Mouse (Mus musculus) lung, adult 18-20 months (tissue): ENCODE measurements around the gene Fam25c.
A peak's percentile ranks its signal among the peaks of the same experiment; 100 is the strongest.
"Not testable (repeated sequence)": the region's sequence is repeated elsewhere in the genome, so short reads cannot be mapped to it uniquely, and the experiment has no call there.

ENCODE experiments used
- DNase-seq, 2 experiments: peaks; one replicate each; pipeline ENCODE4 v3.0.0; 2022; ENCODE audit warnings: mixed read lengths in 2 of 2

Gene Fam25c

DNA sequence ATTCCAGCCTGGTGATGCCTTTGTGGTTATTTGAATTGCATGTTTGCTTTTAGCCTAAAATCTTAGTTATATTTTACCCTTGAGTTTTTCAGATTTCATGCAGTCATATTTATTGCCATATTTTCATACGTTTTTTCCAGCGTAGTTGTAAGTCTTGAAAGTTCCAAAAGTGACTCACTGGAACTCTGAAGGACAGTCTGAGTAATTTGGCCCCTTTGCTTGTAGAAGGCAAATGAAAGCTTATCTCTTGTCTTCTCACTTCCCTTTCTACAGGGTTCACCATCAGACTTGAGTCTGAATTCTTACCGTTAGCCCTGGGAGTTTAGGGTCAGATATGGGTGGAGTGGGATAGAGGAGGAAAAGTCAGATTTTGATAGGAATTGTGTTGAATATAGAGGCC is 28.6 kb downstream of the Fam25c start:
- no peak for DNase-seq

DNA sequence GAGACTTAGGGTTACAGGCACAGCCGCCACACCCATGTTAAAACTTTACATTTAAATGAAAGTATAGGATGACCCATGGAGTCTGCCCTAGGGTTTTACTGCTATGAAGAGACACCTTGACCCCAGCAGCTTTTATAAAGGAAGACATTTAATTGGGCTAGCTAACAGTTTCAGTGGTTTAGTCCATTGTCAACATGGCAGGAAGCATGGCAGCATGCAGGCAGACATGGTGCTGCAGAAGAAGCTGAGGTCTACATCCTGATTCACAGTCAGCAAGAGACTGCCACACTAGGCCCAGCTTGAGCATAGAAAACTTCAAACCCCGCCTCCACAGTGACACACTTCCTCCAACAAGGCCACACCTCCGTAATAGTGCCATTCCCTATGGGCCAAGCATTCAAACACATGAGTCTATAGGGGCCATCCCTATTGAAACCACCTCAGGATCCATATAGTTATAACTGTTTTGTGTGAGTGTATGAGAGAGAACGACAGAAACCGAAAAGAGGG is 31.6 kb downstream of the Fam25c start:
- no peak for DNase-seq

DNA sequence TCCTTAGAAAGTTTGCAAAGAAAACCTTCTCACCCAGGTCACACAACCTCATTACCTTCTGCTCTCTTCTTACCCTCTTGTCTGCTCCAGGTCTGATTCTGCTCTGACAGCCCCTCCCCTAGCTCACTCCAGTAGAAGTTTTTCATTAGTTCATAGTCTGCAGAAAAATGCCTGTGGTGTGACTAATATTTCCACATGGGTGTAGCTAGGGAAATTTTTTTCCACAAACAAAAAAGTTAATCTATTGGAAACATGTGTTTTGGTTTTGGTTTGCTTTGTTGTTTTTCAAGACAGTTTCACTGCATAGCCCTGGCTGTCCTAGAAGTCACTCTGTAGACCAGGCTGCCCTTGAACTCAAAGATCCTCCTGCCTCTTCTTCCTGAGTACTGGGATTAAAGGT is 37.1 kb downstream of the Fam25c start:
- DNase-seq: no peak

DNA sequence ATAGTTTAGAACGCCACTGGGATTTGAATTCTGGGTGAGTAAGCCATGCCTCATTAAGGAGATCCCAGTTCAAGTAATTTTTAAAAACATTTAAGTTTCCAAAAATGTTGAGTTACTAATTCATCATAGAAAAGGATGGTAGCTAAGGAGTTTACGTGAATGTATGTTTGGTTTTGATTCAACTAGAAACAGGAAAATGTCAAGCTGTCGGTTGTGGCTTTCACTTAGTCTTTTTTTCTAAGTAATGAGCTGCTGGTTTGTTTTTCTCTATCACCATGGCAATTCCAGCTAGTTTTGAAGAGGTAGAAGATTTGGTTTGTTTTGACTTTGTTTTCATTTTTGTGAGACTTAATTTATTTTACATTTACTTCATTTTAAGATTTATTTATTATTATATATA is 37.8 kb downstream of the Fam25c start:
- DNase-seq: no peak

DNA sequence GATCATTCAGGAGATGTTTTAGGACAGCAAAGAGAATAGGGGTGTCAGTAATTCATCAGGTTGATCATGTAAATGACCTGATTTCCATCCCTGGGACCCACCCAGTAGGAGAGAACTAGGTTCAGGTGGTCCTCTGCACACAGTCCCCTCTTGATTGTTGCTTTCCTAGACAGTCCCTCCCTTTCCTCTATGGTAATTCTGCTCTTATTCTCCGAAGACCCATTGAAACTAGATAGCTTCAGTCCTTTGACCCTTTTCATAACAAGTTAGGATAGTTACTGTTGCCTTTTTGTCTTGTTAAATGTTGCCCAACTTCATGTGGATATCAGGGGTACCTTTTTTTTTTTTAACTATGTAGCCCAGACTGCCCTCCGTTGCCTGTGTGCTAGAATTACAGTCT is 38.9 kb downstream of the Fam25c start:
- no peak for DNase-seq

DNA sequence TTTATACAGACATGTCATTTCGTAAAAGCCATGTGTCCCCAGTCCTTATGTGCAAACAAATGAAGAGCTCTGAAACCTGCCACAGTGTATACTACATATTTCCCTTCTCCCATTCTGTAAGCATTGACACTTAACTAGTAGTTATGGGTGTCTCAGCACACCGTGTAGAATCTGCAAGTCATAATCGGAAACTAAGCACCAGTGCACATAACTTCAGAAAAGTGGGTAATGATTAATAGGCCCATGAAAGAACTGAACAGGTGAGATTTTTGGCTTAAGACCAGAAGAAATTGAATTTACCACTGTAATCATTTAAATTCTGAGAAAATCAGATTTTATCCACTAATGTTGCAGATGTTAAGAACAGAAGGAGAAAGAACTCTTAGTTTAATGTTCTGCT is 40.4 kb downstream of the Fam25c start:
- no peak for DNase-seq

DNA sequence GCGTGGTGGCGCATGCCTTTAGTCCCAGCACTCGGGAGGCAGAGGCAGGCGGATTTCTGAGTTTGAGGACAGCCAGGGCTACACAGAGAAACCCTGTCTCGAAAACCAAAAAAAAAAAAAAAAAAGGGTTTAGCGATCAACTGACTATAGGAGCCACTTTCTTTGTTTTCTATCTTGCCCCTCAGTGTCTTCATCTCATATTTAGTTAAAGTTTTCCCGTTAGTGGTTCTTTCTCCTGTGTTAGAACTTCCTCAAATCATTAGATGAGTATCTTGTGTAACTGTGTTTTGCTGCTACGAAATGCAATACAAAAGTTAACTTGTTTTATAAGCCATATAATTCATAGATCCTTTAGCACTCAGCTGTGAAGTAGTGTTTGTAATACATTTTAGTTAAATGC is 40.9 kb downstream of the Fam25c start:
- not testable (repeated sequence) for DNase-seq

DNA sequence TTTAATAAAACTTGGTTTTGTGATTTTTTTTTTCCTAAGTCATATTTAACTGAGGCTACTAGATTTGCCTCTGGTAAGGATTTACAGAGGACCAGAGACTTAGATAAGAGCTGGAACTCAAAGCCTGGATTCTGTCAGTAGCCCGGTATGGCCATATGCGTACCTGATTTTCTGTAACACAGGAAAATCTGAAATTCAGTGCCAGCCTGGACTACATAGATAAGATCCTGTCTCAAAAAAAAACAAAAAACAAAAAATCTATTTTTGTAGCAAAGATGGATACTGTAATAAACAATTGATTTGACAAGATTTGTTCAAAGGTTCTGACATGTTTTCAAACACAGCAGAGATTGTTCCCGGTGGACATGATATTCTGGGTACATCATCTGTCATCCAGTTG is 41.6 kb downstream of the Fam25c start:
- no peak for DNase-seq

DNA sequence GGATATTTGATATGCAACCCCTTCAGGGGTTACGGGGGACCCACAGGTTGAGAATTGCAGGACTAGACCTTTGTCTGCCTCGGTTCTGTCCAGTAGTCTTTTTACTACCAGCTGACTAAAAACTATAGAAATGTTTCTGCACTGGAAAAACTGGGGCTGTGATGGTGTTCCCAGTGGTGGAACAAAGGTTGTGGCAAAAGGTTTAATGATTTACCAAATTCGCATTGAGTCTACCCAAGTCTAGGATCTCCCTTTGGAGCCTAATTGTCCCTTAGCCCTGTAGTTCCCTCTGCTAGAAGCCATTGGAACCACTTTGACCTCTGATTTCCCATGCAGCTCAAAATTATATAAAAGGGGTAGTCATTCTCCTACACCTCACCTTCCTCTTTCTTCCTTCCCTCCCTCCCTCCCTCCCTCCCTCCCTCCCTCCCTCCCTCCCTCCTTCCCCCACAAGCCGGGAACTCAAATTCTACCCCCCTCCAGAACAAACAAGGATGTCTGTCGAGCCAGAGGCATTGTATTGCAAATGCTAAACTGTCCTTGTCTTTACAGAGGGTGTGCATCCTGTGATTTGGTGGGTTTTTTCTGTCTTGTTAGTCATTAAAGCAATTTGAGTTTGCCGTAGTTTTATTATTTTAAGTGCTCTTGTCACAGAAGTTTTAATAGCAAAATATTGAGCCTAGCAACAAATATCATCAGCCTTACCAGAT is 42.7 kb downstream of the Fam25c start:
- DNase-seq: no peak

DNA sequence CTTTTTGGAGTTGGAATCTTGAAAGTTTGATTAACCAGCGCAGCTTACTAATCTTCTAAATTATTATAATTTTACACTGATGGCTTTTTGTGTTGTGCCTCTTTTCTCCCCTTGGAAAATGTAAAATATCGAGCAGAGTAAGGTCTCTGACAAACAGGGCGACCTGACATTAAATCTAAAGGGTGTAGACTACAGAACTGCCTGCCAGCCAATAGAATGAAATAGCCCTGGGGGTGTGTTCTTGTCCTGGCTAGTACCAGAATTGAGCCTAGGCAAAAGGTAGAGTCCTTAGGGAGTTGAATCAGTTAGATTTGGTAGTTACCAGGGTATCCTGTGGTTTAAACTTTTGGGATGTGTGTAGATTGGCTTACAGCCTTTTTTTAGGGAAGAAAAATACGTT is 43.5 kb downstream of the Fam25c start:
- peak in 1 of 2 experiments; percentile 24 for DNase-seq

DNA sequence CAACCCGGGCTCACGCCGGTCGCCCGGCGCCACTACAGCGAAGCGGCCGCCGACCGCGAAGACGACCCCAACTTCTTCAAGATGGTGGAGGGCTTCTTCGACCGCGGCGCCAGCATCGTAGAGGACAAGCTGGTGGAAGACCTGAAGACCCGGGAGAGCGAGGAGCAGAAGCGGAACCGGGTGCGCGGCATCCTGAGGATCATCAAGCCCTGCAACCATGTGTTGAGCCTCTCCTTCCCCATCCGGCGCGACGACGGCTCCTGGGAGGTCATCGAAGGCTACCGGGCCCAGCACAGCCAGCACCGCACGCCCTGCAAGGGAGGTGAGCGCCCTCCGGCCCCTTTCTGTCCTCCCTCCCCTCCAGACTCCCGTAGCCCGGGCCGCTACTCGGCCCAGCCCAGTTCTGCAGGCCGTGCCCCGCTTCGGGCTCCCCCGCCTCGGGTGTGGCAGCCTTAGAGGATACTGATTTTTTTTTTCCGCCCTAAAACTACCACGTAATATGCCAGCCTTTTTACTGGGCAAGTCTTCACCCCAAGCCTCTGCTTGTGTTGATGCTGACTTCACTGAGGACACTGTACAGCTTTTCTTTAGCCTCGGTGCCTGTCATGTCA is 44.1 kb downstream of the Fam25c start:
- peak; percentile 61 to 67 for DNase-seq

DNA sequence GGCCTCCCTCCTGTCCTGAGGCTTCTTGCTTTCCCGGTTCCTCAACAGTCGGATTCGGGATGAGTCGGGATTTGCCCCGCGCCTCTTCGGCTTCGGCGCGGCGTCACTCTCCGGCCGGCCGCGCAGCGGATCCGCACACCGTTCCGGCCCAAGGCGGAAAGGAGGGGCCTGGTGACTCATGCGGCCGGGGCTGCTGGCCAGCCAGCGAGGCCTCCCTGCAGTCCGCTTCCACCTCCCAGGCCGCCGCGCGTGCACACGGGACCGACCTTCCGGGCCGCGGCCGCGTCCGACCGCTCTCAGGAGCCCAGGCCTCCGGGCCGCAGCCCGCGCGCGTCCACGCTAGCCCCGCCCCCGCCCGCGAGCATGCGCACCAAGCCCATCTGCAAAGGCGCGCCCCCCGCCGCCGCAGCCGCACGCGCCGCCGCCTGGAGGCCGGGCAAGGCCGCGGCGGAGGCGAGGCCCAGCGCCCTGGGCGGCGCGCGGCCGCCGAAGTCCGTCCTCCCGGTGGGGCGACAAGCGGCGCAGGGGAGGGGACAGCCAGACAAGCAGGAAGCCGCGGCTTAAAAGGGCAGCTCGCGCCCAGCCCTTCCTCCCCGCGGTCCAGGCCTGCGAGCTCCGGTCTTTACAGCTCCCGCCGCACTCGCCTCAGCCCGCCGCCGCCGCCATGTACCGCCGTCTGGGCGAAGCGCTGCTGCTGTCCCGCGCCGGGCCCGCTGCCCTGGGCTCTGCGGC is 44.8 kb downstream of the Fam25c start, which contains the start of the genes Shld2 and Glud1:
TSS of gene Shld2 (minus strand) at position 260 of the 732 bp plus-strand sequence.
TSS of gene Glud1 (plus strand) at position 494 of the 732 bp plus-strand sequence.
- DNase-seq: peak; percentile 96 to 97

DNA sequence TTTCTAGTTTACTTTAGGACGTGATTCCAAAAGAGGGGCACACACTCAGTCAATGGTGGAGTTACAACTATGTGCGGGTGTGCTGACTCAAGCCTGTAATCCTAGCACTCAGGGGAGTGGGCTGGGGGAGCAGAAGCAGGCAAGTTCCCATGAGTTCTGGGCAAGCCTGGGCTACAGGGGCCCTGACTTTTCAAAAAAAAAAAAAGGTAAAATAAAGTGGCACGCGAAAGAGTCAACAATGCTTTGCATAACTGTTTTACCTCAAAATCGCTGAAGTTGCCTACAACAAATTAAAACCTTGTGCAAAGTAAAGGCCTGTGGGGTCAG is 45.4 kb downstream of the Fam25c start:
- DNase-seq: no peak

DNA sequence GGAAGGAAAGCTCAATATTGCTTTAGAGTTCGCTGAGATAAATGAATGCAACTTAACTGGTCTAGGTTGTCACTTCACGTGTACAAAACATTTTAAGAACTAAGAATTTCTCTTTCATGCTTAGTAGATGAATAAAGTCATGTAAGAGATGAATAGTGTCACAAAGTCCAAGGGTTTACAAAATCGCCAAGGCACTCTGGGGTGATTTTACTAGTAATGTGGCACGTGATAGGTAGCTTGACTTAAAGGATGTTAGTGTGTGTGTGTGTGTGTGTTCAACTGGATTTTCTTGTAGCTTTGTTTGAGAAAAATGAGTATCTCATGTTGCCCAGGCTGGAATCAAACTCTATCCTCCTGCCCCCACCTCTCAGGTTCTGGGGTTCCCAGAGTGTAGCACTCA is 46.0 kb downstream of the Fam25c start:
- no peak for DNase-seq

DNA sequence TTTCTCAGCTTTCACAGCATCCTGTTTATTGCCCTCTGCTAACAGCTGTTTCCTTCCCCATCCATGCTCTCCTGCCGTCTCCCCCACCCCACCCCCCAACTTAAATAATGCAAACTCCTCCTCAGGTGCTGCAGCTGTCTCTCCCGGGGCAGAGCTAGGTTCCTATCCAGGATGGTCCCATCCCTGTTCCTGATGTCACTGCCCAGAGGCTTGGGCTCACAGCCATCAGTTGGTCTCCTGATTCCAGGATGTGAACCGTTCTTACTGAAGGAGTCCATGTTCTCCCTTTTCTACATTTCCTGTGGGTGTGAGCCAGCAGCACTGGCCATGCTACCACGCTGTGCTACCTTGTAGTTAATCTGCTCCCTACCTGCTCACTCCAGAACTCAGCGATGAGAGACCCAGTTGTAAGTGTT is 52.0 kb downstream of the Fam25c start:
- DNase-seq: peak in 1 of 2 experiments; percentile 12

DNA sequence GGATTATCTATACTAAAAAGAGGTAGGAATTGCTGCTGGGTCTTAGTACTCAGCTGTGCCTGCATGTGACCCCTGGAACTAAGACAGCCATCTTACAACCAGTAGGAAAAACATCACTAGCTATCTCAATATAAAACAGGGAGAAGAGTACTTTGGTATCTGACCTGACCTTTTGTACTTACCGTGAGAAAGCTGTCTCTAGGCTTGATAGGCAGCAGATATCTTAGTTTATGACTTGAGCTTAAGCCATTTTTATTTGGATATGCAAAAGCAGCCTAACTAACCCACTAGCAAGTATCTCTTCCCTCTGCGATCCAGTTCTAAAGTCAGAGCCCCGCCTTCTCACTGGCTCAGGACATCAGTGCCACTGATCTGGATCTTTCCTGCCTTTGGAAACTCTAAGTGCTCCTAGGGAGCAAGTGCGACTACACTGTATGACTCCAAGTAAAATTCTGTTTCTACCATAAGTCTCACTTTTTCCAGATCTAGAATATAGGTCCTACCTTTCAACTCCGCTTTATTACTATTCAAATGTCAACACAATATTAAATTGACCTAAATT is 52.5 kb downstream of the Fam25c start:
- no peak for DNase-seq
